Mouse (Mus musculus): ENCODE results near the gene Sgk1.

DNA sequence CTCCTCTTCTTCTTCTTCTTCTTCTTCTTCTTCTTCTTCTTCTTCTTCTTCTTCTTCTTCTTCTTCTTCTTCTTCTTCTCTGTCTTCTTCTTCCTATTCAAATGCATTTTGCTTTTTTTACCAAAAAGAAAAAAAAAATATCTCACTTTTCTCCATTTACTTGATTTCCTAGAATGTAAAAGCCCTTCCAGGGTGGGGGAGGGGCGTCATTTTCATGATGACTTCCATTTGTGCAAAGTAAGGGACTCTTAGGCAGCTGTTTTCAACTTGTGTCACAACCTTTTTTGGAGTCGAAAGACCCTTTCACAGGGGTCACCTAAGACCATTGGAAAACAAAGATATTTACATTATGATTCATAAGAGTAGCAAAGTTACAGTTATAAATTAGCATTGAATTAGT is 22.2 kb downstream of the Sgk1 start:
- TF ChIP-seq GATA1 (IDR thresholded peaks at IDR 0.05; ENCODE audit: borderline replicate concordance, low read length): no peak
- no peak for TF ChIP-seq FLI1 (IDR thresholded peaks at IDR 0.05; ENCODE audit: low read length)

Measured in megakaryocyte, embryonic 14.5 days (primary cell).